Mouse (Mus musculus) MEL (cell line): ENCODE measurements at regions not wholly inside any gene's neighbourhood (a gene's known extent, or its start where the extent isn't known, plus 50 kb on each side); places are given as distances from the start of the nearest gene placed in this dataset.

Experiments
- DNase-seq: peaks from one replicate; pipeline ENCODE4 v3.0.0; 2011; ENCODE audit warnings: low read depth, low spot score
- H3K27ac ChIP-seq: 2 replicates; pipeline ENCODE4 v1.5.1; 2012; ENCODE audit warnings: low read depth, mild to moderate bottlenecking, control low read depth, low read length, moderate library complexity; ENCODE audit not compliant: control insufficient read depth
- H3K27me3 ChIP-seq, 2 experiments: fragments of 150-350 bp in 1 of 2; sonication (generic) in 1 of 2; 2 replicates each; pipeline ENCODE4 v1.6.1; 2012; ENCODE audit warnings: low read length in 2 of 2, mild to moderate bottlenecking in 2 of 2, improper control_type of control experiment in 1 of 2, moderate library complexity in 1 of 2; ENCODE audit not compliant: insufficient read depth in 2 of 2, control insufficient read depth in 1 of 2
- H3K36me3 ChIP-seq, 2 experiments: 2 replicates each; pipeline ENCODE4 v1.6.1; 2012 to 2014; ENCODE audit warnings: low read length in 2 of 2, improper control_type of control experiment in 1 of 2, inconsistent platforms in 1 of 2, mild to moderate bottlenecking in 1 of 2; ENCODE audit not compliant: insufficient read depth in 2 of 2, control insufficient read depth in 1 of 2
- H3K4me1 ChIP-seq, 2 experiments: fragments of 150-350 bp in 1 of 2; sonication (generic) in 1 of 2; 2 replicates each; pipeline ENCODE4 v1.6.1; 2012; ENCODE audit warnings: low read length in 2 of 2, improper control_type of control experiment in 1 of 2, mild to moderate bottlenecking in 1 of 2; ENCODE audit not compliant: insufficient read depth in 2 of 2, control insufficient read depth in 1 of 2
- H3K4me3 ChIP-seq, 2 experiments: fragments of 150-350 bp in 1 of 2; sonication (generic) in 1 of 2; 2 replicates each; pipeline ENCODE4 v1.5.1; 2012; ENCODE audit warnings: low read depth in 2 of 2, low read length in 2 of 2, mild to moderate bottlenecking in 2 of 2, moderate library complexity in 2 of 2, control low read depth in 1 of 2, improper control_type of control experiment in 1 of 2; ENCODE audit not compliant: control insufficient read depth in 1 of 2, insufficient read depth in 1 of 2
- H3K79me2 ChIP-seq: 2 replicates; pipeline ENCODE4 v1.6.1; 2012; ENCODE audit warnings: mild to moderate bottlenecking, low read length, moderate library complexity; ENCODE audit not compliant: control insufficient read depth, poor library complexity, insufficient read depth
- H3K9ac ChIP-seq: 2 replicates; pipeline ENCODE4 v1.6.1; 2012; ENCODE audit warnings: low read depth, mild to moderate bottlenecking, control low read depth, low read length, moderate library complexity; ENCODE audit not compliant: control insufficient read depth, poor library complexity, severe bottlenecking
- H3K9me3 ChIP-seq: fragments of 150-350 bp; sonication (generic); replicated peaks from 2 replicates; pipeline ENCODE4 v1.6.1; 2012; ENCODE audit warnings: mild to moderate bottlenecking, low read length, improper control_type of control experiment, moderate library complexity; ENCODE audit not compliant: insufficient read depth
- CHD2 ChIP-seq: IDR thresholded peaks from 2 replicates; pipeline ENCODE4 v1.6.1; 2011; ENCODE audit warnings: low read length, improper control_type of control experiment
- CTCF ChIP-seq, 3 experiments: IDR thresholded peaks in 2 of 3; conservative IDR thresholded peaks in 1 of 3; 2 replicates each; pipeline ENCODE4 v1.5.1; 2011 to 2012; ENCODE audit warnings: low read length in 3 of 3, low read depth in 2 of 3, mild to moderate bottlenecking in 2 of 3, improper control_type of control experiment in 1 of 3, inconsistent platforms in 1 of 3, mixed read lengths in 1 of 3, moderate library complexity in 1 of 3; ENCODE audit not compliant: control insufficient read depth in 1 of 3, insufficient read depth in 1 of 3, poor library complexity in 1 of 3, severe bottlenecking in 1 of 3
- E2F4 ChIP-seq: IDR thresholded peaks from 2 replicates; pipeline ENCODE4 v1.6.1; 2011; ENCODE audit warnings: low read depth, low read length, improper control_type of control experiment, borderline replicate concordance
- ELF1 ChIP-seq: IDR thresholded peaks from 2 replicates; pipeline ENCODE4 v1.6.1; 2014; ENCODE audit warnings: low read depth, mild to moderate bottlenecking, inconsistent platforms, low read length, improper control_type of control experiment, moderate library complexity
- HCFC1 ChIP-seq: IDR thresholded peaks from 2 replicates; pipeline ENCODE4 v1.6.1; 2012; ENCODE audit warnings: low read depth, mild to moderate bottlenecking, inconsistent platforms, low read length, improper control_type of control experiment, moderate library complexity
- MAFK ChIP-seq: IDR thresholded peaks from 2 replicates; pipeline ENCODE4 v1.6.1; 2011; ENCODE audit warnings: low read depth, mild to moderate bottlenecking, low read length, improper control_type of control experiment, borderline replicate concordance
- MEF2A ChIP-seq: IDR thresholded peaks from 2 replicates; pipeline ENCODE4 v1.6.1; 2014; ENCODE audit warnings: low read depth, mild to moderate bottlenecking, inconsistent platforms, low read length, improper control_type of control experiment; ENCODE audit not compliant: poor library complexity, insufficient replicate concordance, severe bottlenecking; ENCODE audit errors: extremely low read depth
- MXI1 ChIP-seq: IDR thresholded peaks from 2 replicates; pipeline ENCODE4 v1.6.1; 2011; ENCODE audit warnings: mild to moderate bottlenecking, low read depth, low read length, improper control_type of control experiment
- POLR2A ChIP-seq, 2 experiments: IDR thresholded peaks; 2 replicates each; pipeline ENCODE4 v1.6.1; 2011 to 2012; ENCODE audit warnings: low read length in 2 of 2, mild to moderate bottlenecking in 2 of 2, control low read depth in 1 of 2, improper control_type of control experiment in 1 of 2, low read depth in 1 of 2, moderate library complexity in 1 of 2; ENCODE audit not compliant: control insufficient read depth in 1 of 2, insufficient read depth in 1 of 2, poor library complexity in 1 of 2
- POLR2AphosphoS2 ChIP-seq: IDR thresholded peaks from 2 replicates; pipeline ENCODE4 v1.6.1; 2011; ENCODE audit warnings: low read length, improper control_type of control experiment
- TAL1 ChIP-seq: IDR thresholded peaks from 2 replicates; pipeline ENCODE4 v1.6.1; 2012; ENCODE audit warnings: mild to moderate bottlenecking, inconsistent platforms, low read length, moderate library complexity, mixed read lengths
- TCF12 ChIP-seq: IDR thresholded peaks from 2 replicates; pipeline ENCODE4 v1.6.1; 2014; ENCODE audit warnings: low read depth, mild to moderate bottlenecking, inconsistent platforms, low read length, improper control_type of control experiment, moderate library complexity
- USF2 ChIP-seq, 2 experiments: IDR thresholded peaks; 2 replicates each; pipeline ENCODE4 v1.6.1; 2011 to 2012; ENCODE audit warnings: improper control_type of control experiment in 2 of 2, low read length in 2 of 2, borderline replicate concordance in 1 of 2, inconsistent platforms in 1 of 2, low read depth in 1 of 2, mild to moderate bottlenecking in 1 of 2; ENCODE audit not compliant: insufficient read depth in 1 of 2

- TF ChIP-seq USF2 (IDR thresholded peaks at IDR 0.05; ENCODE audit: borderline replicate concordance in 1 of 2, insufficient read depth in 1 of 2, low read depth in 1 of 2, low read length in 2 of 2): no peak
Measured at GRCm38 (mm10) chr13:60467821-60468579, 133.7 kb upstream of the Dapk1 start (continued).

- H3K9me3 ChIP-seq: no peaks in the 10 kb centered on the region
- DNase-seq: no peak
- no peaks in the 10 kb centered on the region for H3K27me3 ChIP-seq
- H3K36me3 ChIP-seq: no peaks in the 10 kb centered on the region
- no peaks in the 10 kb centered on the region for H3K4me1 ChIP-seq
- no peak for TF ChIP-seq TCF12
- TF ChIP-seq, all 39 proteins: peak for 0
- Histone ChIP-seq H3K79me2 (no peaks in the 10 kb centered on the region), H3K27ac (no peak overlapping the region), H3K9ac (no peak overlapping the region), H3K4me3 (no peak overlapping the region)
Measured at GRCm38 (mm10) chr13:60470426-60471398, 131.0 kb upstream of the Dapk1 start.

GRCm38 (mm10) chr13:60471602-60472001 lies 130.1 kb upstream of the Dapk1 start:
- TF ChIP-seq MAFK: no peak
- TF ChIP-seq POLR2A (IDR thresholded peaks at IDR 0.05; ENCODE audit: control insufficient read depth in 1 of 2, insufficient read depth in 1 of 2, low read depth in 1 of 2, low read length in 2 of 2, poor library complexity in 1 of 2): no peak
- no peak for TF ChIP-seq HCFC1
- TF ChIP-seq POLR2AphosphoS2: no peak
- TF ChIP-seq CHD2: no peak
- no peak for TF ChIP-seq CTCF (IDR thresholded peaks at IDR 0.05 in 2 of 3, conservative IDR thresholded peaks at IDR 0.05 in 1 of 3; ENCODE audit: control insufficient read depth in 1 of 3, insufficient read depth in 1 of 3, low read depth in 2 of 3, low read length in 3 of 3, poor library complexity in 1 of 3, severe bottlenecking in 1 of 3)
- no peak for TF ChIP-seq MEF2A
- TF ChIP-seq ELF1: no peak
- TF ChIP-seq TAL1: no peak
- no peak for TF ChIP-seq MXI1
- TF ChIP-seq E2F4: no peak
- no peaks in the 10 kb centered on the region for H3K79me2 ChIP-seq
- no peak overlapping the region for H3K9ac ChIP-seq
- no peaks in the 10 kb centered on the region; a peak in 1 of 4 replicates for H3K27me3 ChIP-seq
- no peaks in the 10 kb centered on the region for H3K9me3 ChIP-seq
- H3K36me3 ChIP-seq: no peaks in the 10 kb centered on the region
- no peaks in the 10 kb centered on the region for H3K4me1 ChIP-seq
- no peak for DNase-seq
- no peak overlapping the region for H3K4me3 ChIP-seq
- H3K27ac ChIP-seq: no peak overlapping the region
